Mouse (Mus musculus): ENCODE data around the gene Foxp4. TPM values are rescaled to one million over a fixed set of nuclear protein-coding genes. Genes with fewer than 3 reads are reported as not detected.

Foxp4 gene
- polyA plus RNA-seq, 1 experiment from 2014 or later: 20.3 TPM

DNA sequence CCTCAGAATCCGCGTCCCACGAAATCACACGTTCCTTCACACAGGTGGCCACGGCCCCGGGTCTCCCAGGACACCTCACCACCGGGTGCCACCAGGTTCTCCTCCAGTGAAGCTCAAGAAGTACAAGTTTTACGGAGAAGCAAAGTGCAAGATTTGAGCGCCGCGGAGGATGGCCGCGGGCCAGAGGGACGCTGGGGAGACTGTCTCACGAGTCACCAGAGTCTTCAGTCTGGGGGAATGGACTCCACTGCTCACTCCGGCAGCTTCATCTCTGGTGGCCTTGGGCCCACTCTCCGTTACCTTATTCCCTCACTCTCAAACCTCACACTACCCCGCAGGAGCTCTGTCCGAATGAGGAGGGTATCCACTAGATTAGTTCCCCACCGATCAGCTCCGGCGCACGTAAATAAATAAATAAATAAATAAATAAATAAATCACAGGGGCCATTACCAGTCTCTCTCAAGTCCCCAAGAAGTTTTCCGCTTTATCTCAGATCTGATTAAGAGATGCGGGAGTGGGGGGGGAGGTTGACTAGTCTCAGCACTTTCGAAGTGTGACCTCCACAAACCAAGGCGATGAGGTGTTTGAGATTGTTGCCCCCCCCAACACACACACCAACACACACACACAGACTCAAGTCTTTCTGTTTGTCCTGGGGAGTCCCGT lies 1.3 kb downstream of the Foxp4 start:
- ATAC-seq: no peak
- Histone ChIP-seq H3K9ac (ENCODE audit: low read length) (peak overlapping the region; percentile 82), H3K4me1 (ENCODE audit: control insufficient read depth, insufficient read depth, low read length) (peaks cover 21% of the 10 kb centered on the region), H3K9me3 (replicated peaks; ENCODE audit: control insufficient read depth, low read length) (no peaks in the 10 kb centered on the region), H3K27me3 (replicated peaks; ENCODE audit: control insufficient read depth, insufficient read depth, low read length) (0 out of 2 replicates have a peak, but pooled peaks cover 12% of the 10 kb centered on the region), H3K4me2 (ENCODE audit: low read length) (peak overlapping the region; percentile 93), H3K27ac (ENCODE audit: low read depth, low read length) (peak overlapping the region; percentile 95; the same call in 1 of the 2 replicates), H3K4me3 (ENCODE audit: low read depth, low read length) (peak overlapping the region; percentile 87), H3K36me3 (ENCODE audit: control insufficient read depth, insufficient read depth, low read length) (0 out of 2 replicates have a peak, but pooled peaks cover 2% of the 10 kb centered on the region)
- WGBS: under 1% methylated on average over 28 of the region's 28 CpGs
- DNase-seq (ENCODE audit: low spot score): peak; percentile 51

DNA sequence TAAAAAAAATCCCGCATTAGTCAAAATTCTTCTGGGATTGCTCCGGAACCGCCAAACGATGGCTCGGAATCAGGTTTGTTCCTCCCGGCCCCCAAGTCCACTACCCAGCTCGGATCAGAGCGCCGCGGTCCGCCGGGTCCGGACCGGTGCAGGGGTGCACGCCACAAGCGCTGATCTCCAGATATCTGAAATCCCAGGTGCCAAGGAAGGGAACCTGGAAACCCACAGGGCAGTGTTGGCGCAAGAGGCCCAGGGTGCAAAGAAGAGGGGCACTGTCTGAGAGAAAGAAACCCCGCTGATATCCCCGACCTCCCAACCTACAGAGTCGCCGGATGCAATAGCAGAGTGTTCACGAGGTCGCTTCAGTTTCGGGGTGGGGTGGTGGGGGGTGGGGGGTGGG lies 1.9 kb downstream of the Foxp4 start:
- Histone ChIP-seq H3K27me3 (replicated peaks; ENCODE audit: control insufficient read depth, insufficient read depth, low read length) (0 out of 2 replicates have a peak, but pooled peaks cover 12% of the 10 kb centered on the region), H3K9me3 (replicated peaks; ENCODE audit: control insufficient read depth, low read length) (no peaks in the 10 kb centered on the region), H3K4me3 (ENCODE audit: low read depth, low read length) (peak overlapping the region; percentile 87), H3K4me2 (ENCODE audit: low read length) (peak overlapping the region; percentile 93), H3K4me1 (ENCODE audit: control insufficient read depth, insufficient read depth, low read length) (peaks cover 27% of the 10 kb centered on the region), H3K36me3 (ENCODE audit: control insufficient read depth, insufficient read depth, low read length) (0 out of 2 replicates have a peak, but pooled peaks cover 2% of the 10 kb centered on the region), H3K27ac (ENCODE audit: low read depth, low read length) (peak overlapping the region; percentile 95; the same call in 1 of the 2 replicates), H3K9ac (ENCODE audit: low read length) (peak overlapping the region; percentile 82)
- WGBS: under 1% methylated on average over 24 of the region's 24 CpGs
- no peak for DNase-seq (ENCODE audit: low spot score)
- no peak for ATAC-seq

- Histone ChIP-seq H3K36me3 (ENCODE audit: control insufficient read depth, insufficient read depth, low read length) (peaks cover 2% of the 10 kb centered on the region; the same call in 1 of the 2 replicates), H3K27ac (ENCODE audit: low read depth, low read length) (no peak overlapping the region), H3K4me2 (ENCODE audit: low read length) (peak overlapping the region; percentile 93), H3K4me3 (ENCODE audit: low read depth, low read length) (peak overlapping the region; percentile 87), H3K27me3 (replicated peaks; ENCODE audit: control insufficient read depth, insufficient read depth, low read length) (peaks cover 13% of the 10 kb centered on the region; the same call in 1 of the 2 replicates), H3K4me1 (ENCODE audit: control insufficient read depth, insufficient read depth, low read length) (peaks cover 29% of the 10 kb centered on the region), H3K9ac (ENCODE audit: low read length) (peak overlapping the region; percentile 82), H3K9me3 (replicated peaks; ENCODE audit: control insufficient read depth, low read length) (no peaks in the 10 kb centered on the region)
- DNase-seq (ENCODE audit: low spot score) (no peak), ATAC-seq (no peak)
- 4% methylated on average over 21 of the region's 21 CpGs for WGBS
Observed at GRCm38 (mm10) chr17:47922116-47922515, 2.3 kb downstream of the Foxp4 start.

GRCm38 (mm10) chr17:47921136-47921665 lies 3.2 kb downstream of the Foxp4 start:
- ATAC-seq: no peak
- Histone ChIP-seq H3K9me3 (replicated peaks; ENCODE audit: control insufficient read depth, low read length) (no peaks in the 10 kb centered on the region), H3K4me2 (ENCODE audit: low read length) (peak overlapping the region; percentile 93), H3K27ac (ENCODE audit: low read depth, low read length) (no peak overlapping the region), H3K4me3 (ENCODE audit: low read depth, low read length) (peak overlapping the region; percentile 87), H3K27me3 (replicated peaks; ENCODE audit: control insufficient read depth, insufficient read depth, low read length) (peaks cover 23% of the 10 kb centered on the region; the same call in 1 of the 2 replicates), H3K4me1 (ENCODE audit: control insufficient read depth, insufficient read depth, low read length) (peaks cover 31% of the 10 kb centered on the region), H3K9ac (ENCODE audit: low read length) (peak overlapping the region; percentile 82; the same call in 1 of the 2 replicates), H3K36me3 (ENCODE audit: control insufficient read depth, insufficient read depth, low read length) (peaks cover 9% of the 10 kb centered on the region; the same call in 1 of the 2 replicates)
- DNase-seq (ENCODE audit: low spot score): no peak
- 43% methylated on average over 4 of the region's 4 CpGs for WGBS

- peak overlapping the region; percentile 93 for H3K4me2 ChIP-seq (ENCODE audit: low read length)
- ATAC-seq (no peak), DNase-seq (ENCODE audit: low spot score) (no peak)
- WGBS: 26% methylated on average over 5 of the region's 5 CpGs
- H3K27me3 ChIP-seq (replicated peaks; ENCODE audit: control insufficient read depth, insufficient read depth, low read length): peaks cover 23% of the 10 kb centered on the region; the same call in 1 of the 2 replicates
- no peak overlapping the region for H3K27ac ChIP-seq (ENCODE audit: low read depth, low read length)
- H3K9ac ChIP-seq (ENCODE audit: low read length): peak overlapping the region; percentile 82; the same call in 1 of the 2 replicates
- no peak overlapping the region; the same call in 1 of the 2 replicates for H3K4me3 ChIP-seq (ENCODE audit: low read depth, low read length)
- peaks cover 9% of the 10 kb centered on the region; the same call in 1 of the 2 replicates for H3K36me3 ChIP-seq (ENCODE audit: control insufficient read depth, insufficient read depth, low read length)
- H3K4me1 ChIP-seq (ENCODE audit: control insufficient read depth, insufficient read depth, low read length): peaks cover 36% of the 10 kb centered on the region
- no peaks in the 10 kb centered on the region for H3K9me3 ChIP-seq (replicated peaks; ENCODE audit: control insufficient read depth, low read length)
Observed at GRCm38 (mm10) chr17:47919826-47920225, 4.6 kb downstream of the Foxp4 start.

DNA sequence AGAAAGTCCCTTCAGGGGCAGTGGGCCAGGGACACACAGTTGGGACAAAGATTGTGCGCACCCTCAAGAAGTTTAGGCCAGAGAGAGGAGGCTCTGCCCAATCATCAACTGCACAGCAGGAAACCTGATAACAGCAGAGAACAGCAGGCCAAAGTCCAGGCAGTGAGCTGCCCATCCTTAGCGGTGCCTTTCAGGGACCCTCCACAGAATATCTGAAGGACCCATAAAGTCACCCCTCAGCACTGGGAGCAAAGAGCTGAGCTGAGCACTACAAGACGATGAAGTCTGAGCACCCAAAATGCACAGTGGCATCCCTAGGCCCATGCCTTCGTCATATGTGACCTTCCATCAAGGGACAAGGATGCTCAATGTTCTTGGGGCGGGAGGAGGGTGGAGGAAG lies 6.5 kb downstream of the Foxp4 start:
- ATAC-seq (no peak), DNase-seq (ENCODE audit: low spot score) (no peak)
- H3K36me3 ChIP-seq (ENCODE audit: control insufficient read depth, insufficient read depth, low read length): peaks cover 12% of the 10 kb centered on the region; the same call in 1 of the 2 replicates
- no peak overlapping the region for H3K27ac ChIP-seq (ENCODE audit: low read depth, low read length)
- no peak overlapping the region for H3K4me3 ChIP-seq (ENCODE audit: low read depth, low read length)
- no peak overlapping the region for H3K4me2 ChIP-seq (ENCODE audit: low read length)
- H3K4me1 ChIP-seq (ENCODE audit: control insufficient read depth, insufficient read depth, low read length): peaks cover 47% of the 10 kb centered on the region
- peaks cover 27% of the 10 kb centered on the region for H3K27me3 ChIP-seq (replicated peaks; ENCODE audit: control insufficient read depth, insufficient read depth, low read length)
- no peak overlapping the region for H3K9ac ChIP-seq (ENCODE audit: low read length)
- H3K9me3 ChIP-seq (replicated peaks; ENCODE audit: control insufficient read depth, low read length): no peaks in the 10 kb centered on the region
- 83% methylated on average over 5 of the region's 5 CpGs for WGBS

GRCm38 (mm10) chr17:47917212-47917611 lies 7.2 kb downstream of the Foxp4 start:
- Histone ChIP-seq H3K4me2 (ENCODE audit: low read length) (no peak overlapping the region), H3K27me3 (replicated peaks; ENCODE audit: control insufficient read depth, insufficient read depth, low read length) (peaks cover 27% of the 10 kb centered on the region), H3K4me3 (ENCODE audit: low read depth, low read length) (no peak overlapping the region), H3K9ac (ENCODE audit: low read length) (no peak overlapping the region), H3K9me3 (replicated peaks; ENCODE audit: control insufficient read depth, low read length) (no peaks in the 10 kb centered on the region), H3K27ac (ENCODE audit: low read depth, low read length) (no peak overlapping the region), H3K4me1 (ENCODE audit: control insufficient read depth, insufficient read depth, low read length) (peaks cover 48% of the 10 kb centered on the region), H3K36me3 (ENCODE audit: control insufficient read depth, insufficient read depth, low read length) (peaks cover 12% of the 10 kb centered on the region; the same call in 1 of the 2 replicates)
- no peak for DNase-seq (ENCODE audit: low spot score)
- 78% methylated on average over 3 of the region's 3 CpGs for WGBS
- no peak for ATAC-seq

DNA sequence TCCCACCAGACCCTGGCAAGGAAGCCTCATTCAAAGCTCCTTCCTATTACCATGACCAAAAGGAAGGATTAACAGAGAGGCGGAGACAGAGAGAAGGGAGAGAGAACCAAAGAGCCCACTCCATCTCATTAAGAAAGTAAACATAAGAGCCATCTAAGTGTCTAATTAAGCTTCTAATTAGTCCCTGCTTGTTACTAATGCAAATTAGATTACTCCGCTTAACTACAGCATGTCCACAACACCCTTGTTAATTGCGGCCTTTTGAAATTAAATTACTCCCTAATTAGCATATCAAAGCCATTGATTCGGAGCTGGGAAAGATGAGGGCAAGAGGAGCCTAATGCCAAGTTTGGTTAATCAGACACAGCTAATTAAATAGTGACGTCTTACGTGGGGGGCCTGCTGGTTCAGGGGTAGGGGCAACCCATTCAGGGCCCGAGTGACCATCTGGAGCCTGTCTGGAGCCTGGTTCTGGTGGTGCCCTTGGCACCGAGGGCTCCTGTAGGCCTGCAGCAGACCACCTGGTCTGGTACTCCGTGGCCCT lies 9.7 kb downstream of the Foxp4 start:
- Histone ChIP-seq H3K36me3 (ENCODE audit: control insufficient read depth, insufficient read depth, low read length) (peaks cover 12% of the 10 kb centered on the region; the same call in 1 of the 2 replicates), H3K4me3 (ENCODE audit: low read depth, low read length) (no peak overlapping the region), H3K4me2 (ENCODE audit: low read length) (peak overlapping the region; percentile 24; the same call in 1 of the 2 replicates), H3K27ac (ENCODE audit: low read depth, low read length) (peak overlapping the region; percentile 72; the same call in 1 of the 2 replicates), H3K9me3 (replicated peaks; ENCODE audit: control insufficient read depth, low read length) (no peaks in the 10 kb centered on the region), H3K27me3 (replicated peaks; ENCODE audit: control insufficient read depth, insufficient read depth, low read length) (peaks cover 26% of the 10 kb centered on the region), H3K4me1 (ENCODE audit: control insufficient read depth, insufficient read depth, low read length) (peaks cover 46% of the 10 kb centered on the region), H3K9ac (ENCODE audit: low read length) (no peak overlapping the region)
- WGBS: 4% methylated on average over 9 of the region's 9 CpGs
- DNase-seq (ENCODE audit: low spot score): peak; percentile 97
- ATAC-seq: peak; percentile 87
